Mouse (Mus musculus) heart, adult 9 months (tissue): ENCODE data around the gene Cyp2c70.
"Not testable (repeated sequence)": the region's sequence is repeated elsewhere in the genome, so short reads cannot be mapped to it uniquely, and the experiment has no call there.

Source experiments
- DNase-seq, 2 experiments: peaks; one replicate each; pipeline ENCODE4 v3.0.0; 2022; ENCODE audit warnings: low spot score in 2 of 2

The Cyp2c70 gene

GRCm38 (mm10) chr19:40187160-40187559 is at the start of gene Cyp2c70:
Gene Cyp2c70, minus strand, starts transcription at chr19:40187333.
- no peak for DNase-seq

GRCm38 (mm10) chr19:40232560-40232959 is 45.4 kb upstream of the Cyp2c70 start:
- no peak for DNase-seq

GRCm38 (mm10) chr19:40231825-40232541 is 44.9 kb upstream of the Cyp2c70 start:
- DNase-seq = no peak

GRCm38 (mm10) chr19:40231074-40231738 is 44.1 kb upstream of the Cyp2c70 start:
- no peak for DNase-seq

GRCm38 (mm10) chr19:40226516-40227151 is 39.5 kb upstream of the Cyp2c70 start:
- no peak for DNase-seq

- DNase-seq = peak in 1 of 2 experiments; percentile 46
These were observed 38.6 kb upstream of the Cyp2c70 start for GRCm38 (mm10) chr19:40225761-40226110.

- DNase-seq = peak; percentile 30 to 49
These were observed 38.1 kb upstream of the Cyp2c70 start for GRCm38 (mm10) chr19:40225102-40225760.

GRCm38 (mm10) chr19:40222307-40222706 is 35.2 kb upstream of the Cyp2c70 start:
- DNase-seq = not testable (repeated sequence)

- no peak for DNase-seq
These were observed 33.7 kb upstream of the Cyp2c70 start for GRCm38 (mm10) chr19:40220878-40221277.

GRCm38 (mm10) chr19:40202947-40203346 is 15.8 kb upstream of the Cyp2c70 start:
- not testable (repeated sequence) for DNase-seq

- DNase-seq = no peak
These were observed 3.5 kb upstream of the Cyp2c70 start for GRCm38 (mm10) chr19:40190596-40190995.

- no peak for DNase-seq
These were observed 3.5 kb downstream of the Cyp2c70 start for GRCm38 (mm10) chr19:40183600-40183999.

GRCm38 (mm10) chr19:40178311-40178710 is 8.8 kb downstream of the Cyp2c70 start:
- DNase-seq = no peak

GRCm38 (mm10) chr19:40168391-40168790 is 18.7 kb downstream of the Cyp2c70 start:
- DNase-seq = not testable (repeated sequence)

- DNase-seq = not testable (repeated sequence)
These were observed 60.1 kb downstream of the Cyp2c70 start for GRCm38 (mm10) chr19:40126996-40127395.

GRCm38 (mm10) chr19:40125165-40125564 is 62.0 kb downstream of the Cyp2c70 start:
- DNase-seq = not testable (repeated sequence)

GRCm38 (mm10) chr19:40119624-40120023 is 67.5 kb downstream of the Cyp2c70 start:
- not testable (repeated sequence) for DNase-seq
